In genomic region chr13:100067821-100068220, GRCm38 (mm10) we compare ENCODE assay signal across 28 mouse cellular contexts. TPM values are rescaled to one million over a fixed set of nuclear protein-coding genes. Genes with fewer than 3 reads are reported as not detected.
"Had no signal": no experiment of that assay in that cellular context is flagged by ENCODE, and none has a peak within 500 bp of the region (broad histone marks: within the 10 kb centered on the region; RNA-seq: fewer than 3 reads in every experiment).

No protein-coding gene starts in this region.

- H3K27ac ChIP-seq: limb, embryonic 12.5 days; limb, embryonic 13.5 days; limb, embryonic 15.5 days; liver, embryonic 12.5 days; liver, embryonic 13.5 days; liver, embryonic 14.5 days; liver, embryonic 15.5 days; lung, embryonic 15.5 days; macrophage; midbrain, embryonic 10.5 days; midbrain, embryonic 12.5 days; midbrain, embryonic 13.5 days; midbrain, embryonic 15.5 days; neural tube, embryonic 12.5 days had no signal

- H3K27me3 ChIP-seq: limb, embryonic 12.5 days; limb, embryonic 13.5 days; limb, embryonic 15.5 days; liver, embryonic 12.5 days; liver, embryonic 13.5 days; liver, embryonic 15.5 days; lung, embryonic 15.5 days; megakaryocyte, embryonic 14.5 days; midbrain, embryonic 12.5 days; midbrain, embryonic 13.5 days; midbrain, embryonic 15.5 days; neural tube, embryonic 12.5 days had no signal

- H3K9ac ChIP-seq: limb, embryonic 12.5 days; limb, embryonic 13.5 days; limb, embryonic 15.5 days; liver, embryonic 12.5 days; liver, embryonic 13.5 days; liver, embryonic 14.5 days; liver, embryonic 15.5 days; liver, postnatal 0 days; lung, embryonic 14.5 days; lung, embryonic 15.5 days; midbrain, embryonic 12.5 days; midbrain, embryonic 13.5 days; midbrain, embryonic 15.5 days; neural tube, embryonic 12.5 days had no signal

- H3K4me3 ChIP-seq: limb, embryonic 12.5 days; limb, embryonic 13.5 days; limb, embryonic 15.5 days; liver, embryonic 12.5 days; liver, embryonic 13.5 days; liver, embryonic 15.5 days; lung, embryonic 15.5 days; megakaryocyte, embryonic 14.5 days; midbrain, embryonic 10.5 days; midbrain, embryonic 12.5 days; midbrain, embryonic 13.5 days; midbrain, embryonic 15.5 days; myocyte; neural tube, embryonic 12.5 days had no signal

- H3K4me1 ChIP-seq: limb, embryonic 12.5 days; limb, embryonic 13.5 days; limb, embryonic 15.5 days; liver, embryonic 12.5 days; liver, embryonic 13.5 days; liver, embryonic 15.5 days; lung, embryonic 15.5 days; midbrain, embryonic 10.5 days; midbrain, embryonic 12.5 days; midbrain, embryonic 13.5 days; midbrain, embryonic 15.5 days; neural tube, embryonic 12.5 days had no signal

- DNase-seq: left cerebral cortex, postnatal 4 days; liver; liver, embryonic 13.5 days; liver, postnatal 0 days; lung, adult 18-20 months; lung, adult 2 months; lung, embryonic 14.5 days; lung, postnatal 10 days; lung, postnatal 14 days; lung, postnatal 36 days; lung, postnatal 4 days; midbrain, embryonic 14.5 days had no signal

- H3K9me3 ChIP-seq: limb, embryonic 12.5 days; limb, embryonic 13.5 days; limb, embryonic 15.5 days; liver, embryonic 12.5 days; liver, embryonic 13.5 days; liver, embryonic 15.5 days; lung, embryonic 15.5 days; megakaryocyte, embryonic 14.5 days; midbrain, embryonic 10.5 days; midbrain, embryonic 12.5 days; midbrain, embryonic 13.5 days; midbrain, embryonic 15.5 days; neural tube, embryonic 12.5 days had no signal

RNA-seq across cellular contexts. Expression of gene Serf1, which starts 40.0 kb away (rescaled TPM):
- total RNA-seq: monocyte, adult 5-6 weeks had no signal
